Mouse (Mus musculus): ENCODE data around the gene Sept8.
A peak's percentile ranks its signal among the peaks of the same experiment; 100 is the strongest.

Gene Sept8

GRCm38 (mm10) chr11:53566646-53567045 is 47.6 kb downstream of the Sept8 start:
- no peak for DNase-seq (ENCODE audit: low read depth in 2 of 2, low spot score in 2 of 2)

DNA sequence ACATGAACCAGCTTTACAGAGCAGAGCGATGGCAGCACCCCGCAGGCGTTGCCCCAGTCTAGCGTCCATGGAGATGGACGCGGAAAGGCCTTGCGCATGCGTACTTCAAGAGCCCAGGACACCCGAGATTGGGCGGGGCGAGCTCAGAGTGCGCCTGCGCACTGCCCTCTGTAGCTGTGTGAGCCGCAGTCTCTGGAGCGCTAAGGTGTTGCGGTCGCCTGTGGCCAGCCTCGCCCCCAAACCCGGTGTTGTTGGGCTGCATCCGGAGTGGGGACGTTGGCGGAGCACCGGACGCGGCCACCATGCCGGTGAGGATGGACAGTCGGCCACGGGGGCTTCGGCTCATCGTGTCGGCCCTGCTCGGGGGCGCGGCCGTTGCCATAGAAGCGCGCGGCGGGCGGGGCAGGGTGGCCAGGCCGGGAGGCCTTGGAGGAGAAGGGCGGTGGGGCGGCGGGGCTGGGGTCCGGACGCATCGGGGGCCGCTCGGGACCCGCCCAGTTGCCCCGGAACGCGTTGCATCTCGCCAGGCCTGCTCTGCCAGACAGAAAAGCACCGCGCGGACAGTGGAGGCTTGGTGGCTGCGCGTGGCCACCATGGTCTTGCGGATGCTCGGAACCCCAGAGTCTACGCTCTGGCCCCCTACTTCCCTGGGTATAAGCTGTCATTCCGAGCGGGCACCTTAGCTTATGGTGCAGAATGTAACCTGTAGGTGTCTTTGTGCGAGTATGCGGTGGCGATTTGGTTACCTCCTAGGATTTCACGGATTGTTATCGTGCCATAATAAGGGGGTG is 48.4 kb downstream of the Sept8 start, which contains the start of gene Kif3a:
Kif3a (plus strand) TSS at position 156 of the 791 bp plus-strand sequence.
- DNase-seq (ENCODE audit: low read depth in 2 of 2, low spot score in 2 of 2): peak; percentile 85 to 90

- no peak for DNase-seq (ENCODE audit: low read depth in 2 of 2, low spot score in 2 of 2)
Measured at GRCm38 (mm10) chr11:53580562-53580961, 61.5 kb downstream of the Sept8 start.

DNA sequence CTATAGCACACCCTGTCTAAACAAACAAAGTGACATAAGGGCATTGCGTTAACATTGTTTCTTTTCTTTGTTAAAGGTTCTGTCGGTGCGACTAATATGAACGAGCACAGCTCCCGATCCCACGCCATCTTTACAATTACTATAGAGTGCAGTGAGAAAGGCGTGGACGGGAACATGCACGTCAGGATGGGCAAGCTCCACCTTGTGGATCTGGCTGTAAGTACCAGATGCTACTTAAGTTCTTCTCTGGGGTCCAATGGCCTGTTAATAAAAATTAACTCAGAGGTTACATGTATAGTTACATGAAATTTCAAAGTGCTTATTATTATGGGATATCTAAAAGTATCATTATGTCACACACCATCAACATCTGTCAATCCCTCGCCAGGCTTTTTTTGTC is 64.1 kb downstream of the Sept8 start:
- no peak for DNase-seq (ENCODE audit: low read depth in 2 of 2, low spot score in 2 of 2)

- no peak for DNase-seq (ENCODE audit: low read depth in 2 of 2, low spot score in 2 of 2)
Measured at GRCm38 (mm10) chr11:53584849-53585248, 65.8 kb downstream of the Sept8 start.

DNA sequence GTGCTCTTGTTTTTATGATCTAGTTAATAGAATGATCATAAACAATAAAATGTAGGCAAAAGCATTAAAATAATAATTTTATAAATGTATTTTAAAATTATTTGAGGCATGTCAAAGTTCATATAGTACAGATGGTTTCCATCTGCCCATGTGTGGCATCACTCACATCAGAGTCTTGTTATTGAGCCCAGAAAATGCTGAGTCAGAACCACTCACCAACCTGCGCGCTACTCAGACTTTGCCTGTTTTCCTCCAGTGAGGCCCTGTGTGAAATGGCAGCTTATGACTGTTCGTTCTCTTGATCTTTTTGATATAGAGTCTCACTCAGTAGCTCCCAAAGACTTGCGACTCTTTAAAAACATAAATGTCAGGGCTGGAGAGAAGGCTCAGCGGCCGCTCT is 66.5 kb downstream of the Sept8 start:
- DNase-seq (ENCODE audit: low read depth in 2 of 2, low spot score in 2 of 2): no peak

DNA sequence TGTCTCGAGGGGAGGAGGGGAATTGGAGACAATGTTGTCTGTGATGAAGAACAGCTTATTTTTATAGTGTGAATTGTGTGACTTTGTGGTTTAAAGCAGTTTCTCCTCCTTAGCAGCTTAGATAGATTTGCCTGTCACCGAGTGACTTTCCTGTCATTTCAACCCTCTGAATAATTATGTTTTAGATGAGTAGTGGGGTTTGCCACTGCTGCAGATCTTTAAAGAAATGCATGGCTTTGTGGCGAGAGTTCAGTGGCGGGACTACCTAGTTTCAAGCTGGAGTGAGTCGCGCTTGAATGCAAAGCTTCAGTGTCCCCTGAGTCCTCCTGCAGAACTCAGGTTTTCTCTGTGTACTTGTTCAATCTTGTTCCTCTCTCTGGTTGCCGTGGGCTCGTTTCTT is 69.2 kb downstream of the Sept8 start:
- DNase-seq (ENCODE audit: low read depth in 2 of 2, low spot score in 2 of 2): no peak

DNA sequence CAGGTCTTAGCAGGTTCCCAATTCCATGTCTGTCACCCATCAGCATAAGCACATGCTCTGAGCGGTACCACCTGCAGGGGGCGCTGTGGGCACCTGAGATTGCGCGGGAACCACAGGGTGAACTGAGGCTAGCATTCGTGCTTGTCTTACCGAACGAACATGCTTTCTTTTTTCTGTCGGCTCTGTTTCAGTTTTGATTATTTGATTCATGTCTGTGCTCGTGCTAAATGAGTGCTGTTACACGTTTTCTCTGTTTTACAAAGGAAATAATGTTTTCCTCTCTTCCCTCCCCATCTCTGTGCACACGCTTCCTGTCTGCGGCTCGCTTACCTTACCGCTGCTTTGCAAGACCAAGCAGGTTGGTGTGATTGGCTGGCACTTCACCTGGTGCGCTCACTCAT is 71.3 kb downstream of the Sept8 start:
- DNase-seq (ENCODE audit: low read depth in 2 of 2, low spot score in 2 of 2): peak; percentile 71 to 79

DNA sequence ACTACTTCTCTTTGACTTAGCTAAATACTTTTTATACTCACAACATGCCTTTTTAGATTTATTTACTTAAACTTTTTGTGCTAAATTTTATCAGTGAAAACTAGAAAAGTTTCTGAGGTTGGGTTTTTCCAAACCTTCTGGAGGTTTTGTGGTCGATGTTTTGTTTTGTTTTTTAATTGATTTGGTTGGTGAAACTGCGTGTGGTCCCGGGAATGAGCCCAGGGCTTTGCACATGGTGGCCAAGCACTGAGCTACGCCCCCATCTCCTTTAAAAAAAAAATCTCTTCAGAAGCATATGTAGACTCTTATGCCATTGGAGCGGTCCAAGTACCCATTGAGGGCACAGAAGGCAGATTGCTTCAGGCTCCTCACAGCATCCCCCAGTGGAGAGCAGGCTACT is 72.1 kb downstream of the Sept8 start:
- DNase-seq (ENCODE audit: low read depth in 2 of 2, low spot score in 2 of 2): no peak

Measured in CD8-positive naive resting alpha-beta T cell, adult 2 months (primary cell).